Mouse (Mus musculus) megakaryocyte-erythroid progenitor cell, adult 5-6 weeks (primary cell): Measurements from ENCODE around the gene Rab33b. TPM values are rescaled to one million over a fixed set of nuclear protein-coding genes. Genes with fewer than 3 reads are reported as not detected.
"Not testable (repeated sequence)": the region's sequence is repeated elsewhere in the genome, so short reads cannot be mapped to it uniquely, and the experiment has no call there.

Source experiments
- ATAC-seq: replicated peaks from 2 replicates; pipeline ENCODE4 v1.8.0; 2016; ENCODE audit warnings: mild to moderate bottlenecking, inconsistent platforms; ENCODE audit not compliant: severe bottlenecking, poor library complexity, low FRiP score, low TSS enrichment
- total RNA-seq, 2 experiments: library from RNA; stranded (forward) in 1 of 2; stranded (reverse) in 1 of 2; fragments of 200-1000, 215-1000 nt in 1 of 2; fragments of >200 nt in 1 of 2; fragmentation: Nextera tagmentation in 1 of 2; gene quantifications; 2 replicates each; pipeline ENCODE4 v1.2.3; 2014 to 2017

Rab33b gene
- total RNA-seq (2014; fragmentation: Nextera tagmentation), result 3.7 and 5.6 TPM in 2 replicates
- total RNA-seq (2017), result 5.6 and 6.8 TPM in 2 replicates

- peak; percentile 90 for ATAC-seq
Measured at GRCm38 (mm10) chr3:51483741-51484359, at the start of gene Rab33b. TSS of gene Rab33b (plus strand) at chr3:51483920.

DNA sequence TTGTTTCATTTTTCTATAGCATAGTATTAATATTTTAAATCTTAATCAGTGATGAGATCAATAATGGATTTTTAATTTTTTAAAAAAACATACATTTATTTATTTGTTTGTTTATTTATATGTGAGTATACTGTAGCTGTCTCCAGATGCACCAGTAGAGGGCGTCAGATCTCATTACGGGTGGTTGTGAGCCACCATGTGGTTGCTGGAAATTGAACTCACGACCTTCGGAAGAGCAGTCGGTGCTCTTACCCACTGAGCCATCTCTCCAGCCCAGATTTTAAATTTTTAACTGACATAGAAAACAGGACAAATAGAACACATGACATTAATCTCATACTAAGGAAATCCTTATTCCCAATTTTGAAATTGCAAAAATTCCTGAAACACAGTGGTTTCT lies 49.4 kb upstream of the Rab33b start:
- not testable (repeated sequence) for ATAC-seq

- ATAC-seq, result peak; percentile 74
Measured at GRCm38 (mm10) chr3:51434871-51435595, 48.7 kb upstream of the Rab33b start.

GRCm38 (mm10) chr3:51468530-51468929 lies 15.2 kb upstream of the Rab33b start:
- ATAC-seq, result no peak

- no peak for ATAC-seq
Measured at GRCm38 (mm10) chr3:51475706-51476105, 8.0 kb upstream of the Rab33b start.

- no peak for ATAC-seq
Measured at GRCm38 (mm10) chr3:51479893-51480292, 3.8 kb upstream of the Rab33b start.

- no peak for ATAC-seq
Measured at GRCm38 (mm10) chr3:51481059-51481458, 2.7 kb upstream of the Rab33b start.

DNA sequence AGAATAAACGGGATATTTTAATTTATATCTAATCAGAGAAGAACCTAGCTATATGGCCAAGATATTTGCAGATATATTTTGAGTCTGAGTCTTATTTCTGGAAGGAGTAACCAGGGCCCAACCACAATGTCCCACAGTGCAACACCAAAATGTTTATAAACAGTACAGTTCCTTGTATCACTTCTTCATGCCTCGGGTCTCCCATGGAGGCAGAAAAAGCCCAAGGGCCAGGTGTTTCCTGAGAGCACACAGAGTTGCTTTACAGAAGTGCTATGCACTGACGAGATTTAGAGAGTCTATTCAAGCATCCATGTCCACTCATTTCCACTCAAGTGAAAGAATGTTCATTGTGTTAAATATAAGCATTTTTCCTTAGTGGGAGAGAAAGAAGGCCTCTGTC lies 1.8 kb upstream of the Rab33b start:
- no peak for ATAC-seq

GRCm38 (mm10) chr3:51482781-51483180 lies 939 bp upstream of the Rab33b start:
- no peak for ATAC-seq

GRCm38 (mm10) chr3:51484370-51484769 lies 650 bp downstream of the Rab33b start:
- ATAC-seq, result peak; percentile 32; the same call in 1 of the 2 replicates

DNA sequence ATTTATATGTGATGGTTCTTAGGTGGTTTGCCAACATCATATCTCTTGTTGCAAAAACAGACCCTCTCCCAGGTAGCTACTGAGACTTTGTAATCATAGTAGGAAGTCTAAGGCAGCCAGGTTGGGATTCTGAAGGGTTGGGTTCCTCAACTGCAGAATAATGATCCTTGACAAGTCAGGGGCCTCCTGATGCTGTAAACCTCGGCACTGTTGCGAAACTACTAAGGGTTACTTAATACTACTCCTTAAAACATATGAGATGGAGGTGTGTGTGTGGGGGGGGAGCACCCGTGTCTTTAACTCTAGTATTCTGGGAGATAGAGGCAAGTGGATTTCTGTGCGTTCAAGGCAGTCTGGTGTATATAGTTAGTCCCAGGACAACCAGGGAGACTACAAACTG lies 1.6 kb downstream of the Rab33b start:
- no peak for ATAC-seq

GRCm38 (mm10) chr3:51486491-51487195 lies 2.9 kb downstream of the Rab33b start:
- ATAC-seq, result no peak

GRCm38 (mm10) chr3:51490088-51490753 lies 6.5 kb downstream of the Rab33b start:
- no peak for ATAC-seq

- no peak for ATAC-seq
Measured at GRCm38 (mm10) chr3:51493272-51493838, 9.6 kb downstream of the Rab33b start.

DNA sequence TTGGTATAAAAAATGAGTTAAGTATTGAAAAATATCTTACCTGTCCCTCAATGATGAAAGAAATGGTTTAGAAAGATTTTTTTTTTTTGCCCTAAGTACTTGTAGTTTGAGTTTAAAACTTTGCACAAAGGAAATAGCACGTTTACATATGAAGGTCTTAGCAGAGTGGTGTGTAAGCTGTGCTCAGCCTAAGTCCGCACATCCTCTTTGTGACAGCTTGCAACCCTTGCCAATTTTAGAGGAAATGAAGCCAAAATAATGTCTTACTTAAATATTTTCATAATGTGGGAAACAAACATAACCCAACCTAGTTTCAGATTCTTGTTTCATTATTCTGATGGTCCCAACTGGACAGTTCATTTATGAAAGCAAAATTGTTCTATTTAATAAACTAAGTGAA lies 10.7 kb downstream of the Rab33b start:
- ATAC-seq, result no peak

DNA sequence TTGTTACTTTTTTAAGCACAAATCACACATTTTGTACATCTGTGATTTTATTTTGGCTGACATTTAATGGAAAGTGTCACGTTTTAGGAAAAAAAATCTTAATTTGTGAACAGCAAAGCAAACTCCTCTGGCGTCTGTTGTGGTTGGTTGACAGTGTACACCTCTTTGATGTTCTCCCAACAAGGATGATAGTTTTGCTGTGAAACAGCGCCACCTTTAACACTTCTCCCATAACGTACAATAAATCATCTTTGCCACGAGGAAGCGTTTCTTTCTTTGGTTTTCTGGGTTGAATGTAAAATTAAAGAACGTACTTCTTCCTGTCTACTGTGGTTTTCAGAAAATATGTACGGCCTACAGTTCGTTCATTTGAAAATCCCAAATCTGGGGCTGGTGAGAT lies 11.9 kb downstream of the Rab33b start:
- ATAC-seq, result no peak

DNA sequence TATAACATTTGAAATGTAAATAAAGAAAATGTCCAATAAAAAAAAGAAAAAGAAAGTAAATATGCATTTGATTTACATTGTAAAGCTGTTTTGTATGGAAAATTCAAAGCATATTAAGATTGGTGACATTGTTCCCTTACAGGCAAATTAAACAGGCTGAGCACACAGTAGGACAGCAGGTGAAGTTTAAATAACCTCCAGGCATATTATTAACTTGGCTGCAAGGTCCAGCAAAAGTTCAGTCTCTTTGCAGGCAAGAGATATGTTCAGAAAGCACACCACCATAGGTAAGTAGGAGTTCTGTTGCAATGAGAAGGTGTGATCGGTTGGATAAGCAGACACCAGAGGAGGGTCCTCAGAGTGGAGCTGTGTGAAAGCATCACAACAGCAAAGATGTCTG lies 14.3 kb downstream of the Rab33b start:
- ATAC-seq, result no peak

DNA sequence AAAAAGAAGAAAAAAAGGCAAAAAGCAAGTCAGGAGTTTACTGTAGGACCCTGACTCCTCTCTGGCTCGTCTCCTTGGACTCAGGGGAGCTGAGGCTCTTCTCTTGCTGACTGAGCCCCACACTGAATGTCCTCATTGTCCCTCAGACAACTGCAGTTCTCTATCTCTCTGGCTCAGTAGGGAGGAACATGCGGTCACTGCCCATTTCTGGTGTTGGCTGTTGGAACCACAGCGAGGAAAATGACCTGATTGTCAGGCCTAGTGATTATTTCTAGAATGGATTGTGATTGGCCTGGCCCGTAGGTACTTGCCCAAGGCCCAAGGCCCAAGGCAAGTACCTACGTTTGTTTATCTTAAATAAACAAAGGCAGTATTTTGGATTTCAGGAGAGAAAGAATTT lies 14.9 kb downstream of the Rab33b start:
- ATAC-seq, result no peak

DNA sequence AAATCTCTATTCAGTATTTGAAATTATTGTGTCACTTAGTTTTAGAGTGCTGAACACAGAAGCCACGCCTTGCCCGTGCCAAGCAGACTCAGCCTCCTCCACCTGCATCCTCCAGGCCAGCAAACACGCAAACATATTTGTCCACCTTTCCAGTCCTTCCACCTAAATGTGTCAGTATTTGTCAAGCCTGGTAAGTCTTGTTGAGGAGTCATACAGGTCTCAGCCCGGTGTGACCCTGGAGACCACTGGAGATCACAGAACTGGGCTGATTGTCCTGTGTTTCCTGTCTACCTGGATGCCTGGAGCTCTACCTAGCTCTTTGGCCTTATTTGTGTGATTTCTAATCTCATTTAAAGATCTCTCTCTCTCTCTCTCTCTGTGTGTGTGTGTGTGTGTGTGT lies 16.2 kb downstream of the Rab33b start:
- ATAC-seq, result no peak
